Mouse (Mus musculus) olfactory bulb, adult 2 months (tissue): ENCODE results near the gene Scarf1.

ENCODE experiments used
- CTCF ChIP-seq: fragments of 200-500 bp; IDR thresholded peaks from 2 replicates; pipeline ENCODE4 v1.5.1; 2012; ENCODE audit warnings: low read depth, mild to moderate bottlenecking, low read length, moderate library complexity; ENCODE audit not compliant: insufficient read depth
- POLR2A ChIP-seq: fragments of 200-500 bp; IDR thresholded peaks from 2 replicates; pipeline ENCODE4 v1.6.1; 2012; ENCODE audit warnings: mild to moderate bottlenecking, low read depth, low read length, moderate library complexity; ENCODE audit not compliant: insufficient read depth

DNA sequence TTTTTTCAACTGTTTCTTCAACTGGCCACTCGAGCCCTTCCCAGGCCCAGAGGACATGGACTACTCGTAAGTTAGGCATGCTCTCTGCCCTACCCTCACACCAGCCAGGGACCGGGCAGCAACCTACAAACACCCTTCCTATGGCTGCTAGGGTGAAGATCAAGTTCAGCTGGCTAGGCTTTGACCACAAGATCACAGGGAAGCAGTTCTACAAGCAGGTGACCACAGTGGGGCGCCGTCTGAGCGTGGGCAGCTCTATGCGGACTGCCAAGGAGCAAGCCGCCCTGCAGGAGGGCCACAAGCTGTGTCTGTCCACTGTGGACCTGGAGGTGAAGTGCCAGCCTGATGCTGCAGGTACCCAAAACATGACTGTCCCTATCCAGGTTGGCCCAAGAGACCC lies 49.5 kb downstream of the Scarf1 start:
- TF ChIP-seq CTCF (no peak), POLR2A (no peak)
